Mouse (Mus musculus): ENCODE measurements around the gene Olfr172. TPM values are rescaled to one million over a fixed set of nuclear protein-coding genes. Genes with fewer than 3 reads are reported as not detected.

Olfr172 gene
- polyA plus RNA-seq, 1 experiment from 2014 or later = not detected

DNA sequence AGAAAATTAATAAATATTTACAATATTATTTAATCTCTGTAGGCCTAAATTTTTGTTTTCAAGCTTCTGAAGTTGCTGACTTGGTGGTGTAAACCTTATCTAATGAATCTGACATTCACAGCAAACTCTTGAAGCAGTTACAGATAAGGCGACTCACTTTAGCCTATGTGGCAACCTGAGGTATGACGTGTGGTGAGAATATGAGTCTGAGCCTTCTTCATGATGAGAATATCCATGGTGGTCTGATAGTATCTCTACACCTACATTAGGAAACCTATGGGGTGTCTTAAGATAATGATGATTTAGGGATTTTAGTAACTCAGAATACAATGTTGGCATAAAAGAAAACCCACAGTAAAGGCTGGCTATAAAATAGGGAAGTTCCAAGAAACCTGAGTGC is 40.7 kb downstream of the Olfr172 start:
- no peak for ATAC-seq (replicated peaks; ENCODE audit: insufficient number of reproducible peaks, insufficient read depth, low FRiP score, low read depth)
- H3K9ac ChIP-seq = no peak overlapping the region
- H3K27me3 ChIP-seq = no peaks in the 10 kb centered on the region
- no peaks in the 10 kb centered on the region for H3K4me1 ChIP-seq (replicated peaks)
- no peak overlapping the region for H3K27ac ChIP-seq
- H3K36me3 ChIP-seq = no peaks in the 10 kb centered on the region
- 61% methylated on average over 2 of the region's 2 CpGs for WGBS
- no peaks in the 10 kb centered on the region for H3K9me3 ChIP-seq (replicated peaks)
- H3K4me3 ChIP-seq = no peak overlapping the region
- H3K4me2 ChIP-seq = no peak overlapping the region

DNA sequence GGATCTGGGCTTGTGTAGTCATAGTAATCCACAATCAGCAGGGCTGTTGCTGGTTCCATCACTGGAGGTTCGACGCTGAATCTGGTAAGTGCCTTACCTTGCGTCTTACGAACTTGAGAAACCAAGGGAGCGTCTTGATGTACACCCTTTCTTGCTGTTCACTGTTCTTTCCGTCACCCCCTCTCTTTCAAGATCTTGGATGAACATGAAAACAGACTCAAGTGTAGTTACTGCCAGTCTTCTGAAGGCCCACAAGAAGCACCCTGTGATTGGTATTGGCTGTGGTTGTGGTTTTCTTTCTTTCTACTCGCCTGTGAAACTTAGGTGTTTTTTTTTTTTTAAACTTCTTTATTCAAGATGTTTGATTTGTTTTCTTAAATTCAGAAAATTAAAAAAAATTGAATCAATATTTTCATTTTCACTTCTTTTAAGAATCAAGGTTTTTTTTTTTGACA is 44.3 kb downstream of the Olfr172 start, which contains the start of gene Gpr15:
TSS of gene Gpr15 (minus strand) at position 405 of the 455 bp plus-strand sequence.
- WGBS = 86% methylated on average over 7 of the region's 7 CpGs
- H3K27ac ChIP-seq = no peak within 1 kb of the TSS
- no peaks in the 10 kb centered on the region for H3K27me3 ChIP-seq
- H3K4me2 ChIP-seq = no peak within 1 kb of the TSS
- H3K4me3 ChIP-seq = no peak within 1 kb of the TSS
- H3K4me1 ChIP-seq (replicated peaks) = no peaks in the 10 kb centered on the region
- H3K36me3 ChIP-seq = no peaks in the 10 kb centered on the region
- H3K9ac ChIP-seq = no peak within 1 kb of the TSS
- no peaks in the 10 kb centered on the region for H3K9me3 ChIP-seq (replicated peaks)
- no peak for ATAC-seq (replicated peaks; ENCODE audit: insufficient number of reproducible peaks, insufficient read depth, low FRiP score, low read depth)

DNA sequence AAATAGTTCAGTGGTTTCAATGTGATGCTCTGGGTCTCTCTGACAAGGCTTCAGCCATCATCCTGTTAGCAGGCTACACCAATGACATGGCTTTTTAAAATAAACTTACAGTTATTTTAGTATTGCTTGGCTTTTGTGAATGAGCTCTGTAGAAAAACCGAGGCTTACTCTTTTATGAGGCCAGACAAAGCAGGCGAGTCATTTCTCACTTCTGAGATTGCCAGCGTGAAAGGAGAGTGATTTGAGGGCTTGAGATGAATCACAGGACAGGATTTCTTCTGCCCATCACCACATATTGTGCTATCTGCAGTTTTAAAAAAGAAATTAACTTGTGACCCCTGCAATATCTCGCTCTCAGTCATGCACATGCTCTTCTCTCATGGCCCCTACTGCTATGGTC is 48.0 kb downstream of the Olfr172 start:
- H3K27me3 ChIP-seq = no peaks in the 10 kb centered on the region
- H3K27ac ChIP-seq = no peak overlapping the region
- ATAC-seq (replicated peaks; ENCODE audit: insufficient number of reproducible peaks, insufficient read depth, low FRiP score, low read depth) = no peak
- no peaks in the 10 kb centered on the region for H3K9me3 ChIP-seq (replicated peaks)
- H3K9ac ChIP-seq = no peak overlapping the region
- no peaks in the 10 kb centered on the region for H3K4me1 ChIP-seq (replicated peaks)
- no peak overlapping the region for H3K4me3 ChIP-seq
- no peaks in the 10 kb centered on the region for H3K36me3 ChIP-seq
- WGBS = 46% methylated on average over 4 of the region's 4 CpGs
- H3K4me2 ChIP-seq = no peak overlapping the region

DNA sequence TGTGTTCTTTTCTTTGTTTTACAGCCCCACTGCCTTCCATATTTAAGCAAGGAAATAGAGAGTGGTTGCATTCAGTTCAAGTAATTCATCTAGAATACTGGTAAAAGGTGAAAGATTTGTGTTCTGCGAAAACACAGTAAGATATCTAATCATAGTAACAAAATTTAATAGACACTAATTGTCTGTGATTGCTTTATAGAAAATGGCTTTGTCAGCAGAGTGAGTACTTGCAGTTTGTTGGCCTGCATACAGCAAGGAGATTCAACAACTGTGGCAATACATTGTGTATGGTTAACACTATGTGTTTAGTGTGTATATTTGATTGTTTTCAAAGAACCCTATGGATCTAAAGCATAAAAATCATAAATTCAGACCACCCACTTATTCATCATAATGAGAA is 49.8 kb downstream of the Olfr172 start:
- Histone ChIP-seq H3K4me1 (replicated peaks) (no peaks in the 10 kb centered on the region), H3K9me3 (replicated peaks) (no peaks in the 10 kb centered on the region), H3K9ac (no peak overlapping the region), H3K27me3 (no peaks in the 10 kb centered on the region), H3K4me2 (no peak overlapping the region), H3K4me3 (no peak overlapping the region), H3K27ac (no peak overlapping the region), H3K36me3 (no peaks in the 10 kb centered on the region)
- WGBS = 86% methylated on average over 1 of the region's 1 CpGs
- no peak for ATAC-seq (replicated peaks; ENCODE audit: insufficient number of reproducible peaks, insufficient read depth, low FRiP score, low read depth)

DNA sequence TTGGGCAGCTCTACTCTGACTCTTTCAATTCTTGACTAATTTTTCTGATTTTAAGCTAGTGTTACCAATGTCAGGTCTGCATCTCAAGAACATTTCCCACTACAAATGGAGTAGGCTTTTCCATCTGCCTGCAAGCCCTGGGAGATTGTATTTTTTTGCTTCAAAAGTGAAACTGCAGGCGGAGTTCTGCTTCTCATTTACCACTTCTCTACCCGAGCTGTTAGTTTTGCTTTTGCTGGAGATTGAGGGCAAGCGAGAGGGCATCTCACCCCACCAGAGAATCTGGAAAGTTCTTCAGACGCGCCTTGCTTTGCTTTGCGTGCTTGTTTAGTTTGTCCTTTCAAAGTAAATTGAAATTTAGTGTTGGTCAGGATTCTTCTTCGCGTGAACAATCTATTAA is 50.8 kb downstream of the Olfr172 start:
- no peaks in the 10 kb centered on the region for H3K36me3 ChIP-seq
- no peak for ATAC-seq (replicated peaks; ENCODE audit: insufficient number of reproducible peaks, insufficient read depth, low FRiP score, low read depth)
- WGBS = 68% methylated on average over 8 of the region's 8 CpGs
- H3K4me1 ChIP-seq (replicated peaks) = no peaks in the 10 kb centered on the region
- H3K4me3 ChIP-seq = no peak overlapping the region
- H3K27ac ChIP-seq = no peak overlapping the region
- no peaks in the 10 kb centered on the region for H3K9me3 ChIP-seq (replicated peaks)
- no peaks in the 10 kb centered on the region for H3K27me3 ChIP-seq
- no peak overlapping the region for H3K9ac ChIP-seq
- H3K4me2 ChIP-seq = 0 out of 2 replicates have a peak overlapping the region, but pooled peaks have one; percentile 8

Small RNA genes within 50 kb of the gene (microRNA-seq; reads per million reads assigned to microRNA genes)
- gene Gm27564 = not detected

Other genes starting within 250 kb of the Olfr172 start
- gene St3gal6, start 238.9 kb downstream of the Olfr172 start, polyA plus RNA-seq (2015; fragmentation: Nextera tagmentation; extraction: Ambion mirVana) = 16.5 and 17.5 TPM in 2 replicates
- not detected in 2 replicates for gene Gm813, start 146.2 kb downstream of the Olfr172 start, polyA plus RNA-seq (2015; fragmentation: Nextera tagmentation; extraction: Ambion mirVana)
- gene E330017A01Rik, start 124.4 kb downstream of the Olfr172 start, polyA plus RNA-seq (2015; fragmentation: Nextera tagmentation; extraction: Ambion mirVana) = not detected in 2 replicates
- 32.0 and 41.1 TPM in 2 replicates for gene Cpox, start 92.9 kb downstream of the Olfr172 start, polyA plus RNA-seq (2015; fragmentation: Nextera tagmentation; extraction: Ambion mirVana)
- gene Gpr15, start 44.1 kb downstream of the Olfr172 start, polyA plus RNA-seq (2015; fragmentation: Nextera tagmentation; extraction: Ambion mirVana) = 0.20 TPM in 1 of 2 replicates, not detected in the other
- 92.9 and 93.1 TPM in 2 replicates for gene Cldnd1, start 35.3 kb downstream of the Olfr172 start, polyA plus RNA-seq (2015; fragmentation: Nextera tagmentation; extraction: Ambion mirVana)
- gene Olfr173, start 37.1 kb upstream of the Olfr172 start, polyA plus RNA-seq (2015; fragmentation: Nextera tagmentation; extraction: Ambion mirVana) = not detected in 2 replicates
- not detected in 2 replicates for gene Olfr175-ps1, start 63.6 kb upstream of the Olfr172 start, polyA plus RNA-seq (2015; fragmentation: Nextera tagmentation; extraction: Ambion mirVana)
- not detected in 2 replicates for gene Olfr177, start 111.6 kb upstream of the Olfr172 start, polyA plus RNA-seq (2015; fragmentation: Nextera tagmentation; extraction: Ambion mirVana)
- gene Olfr178, start 128.9 kb upstream of the Olfr172 start, polyA plus RNA-seq (2015; fragmentation: Nextera tagmentation; extraction: Ambion mirVana) = not detected in 2 replicates
- not detected in 2 replicates for gene Olfr181, start 165.6 kb upstream of the Olfr172 start, polyA plus RNA-seq (2015; fragmentation: Nextera tagmentation; extraction: Ambion mirVana)
- not detected in 2 replicates for gene Olfr180, start 166.2 kb upstream of the Olfr172 start, polyA plus RNA-seq (2015; fragmentation: Nextera tagmentation; extraction: Ambion mirVana)
- gene Olfr183, start 232.2 kb upstream of the Olfr172 start, polyA plus RNA-seq (2015; fragmentation: Nextera tagmentation; extraction: Ambion mirVana) = not detected in 2 replicates

Measured in heart, embryonic 15.5 days (tissue).